Mouse (Mus musculus) NIH3T3 (cell line): ENCODE data around the gene Lcp1.

Experiments
- DNase-seq: peaks from one replicate; pipeline ENCODE4 v3.0.0-alpha.2; 2012; ENCODE audit warnings: low read depth

The Lcp1 gene

GRCm38 (mm10) chr14:75206307-75206706 lies 75.4 kb downstream of the Lcp1 start:
- DNase-seq: no peak

DNA sequence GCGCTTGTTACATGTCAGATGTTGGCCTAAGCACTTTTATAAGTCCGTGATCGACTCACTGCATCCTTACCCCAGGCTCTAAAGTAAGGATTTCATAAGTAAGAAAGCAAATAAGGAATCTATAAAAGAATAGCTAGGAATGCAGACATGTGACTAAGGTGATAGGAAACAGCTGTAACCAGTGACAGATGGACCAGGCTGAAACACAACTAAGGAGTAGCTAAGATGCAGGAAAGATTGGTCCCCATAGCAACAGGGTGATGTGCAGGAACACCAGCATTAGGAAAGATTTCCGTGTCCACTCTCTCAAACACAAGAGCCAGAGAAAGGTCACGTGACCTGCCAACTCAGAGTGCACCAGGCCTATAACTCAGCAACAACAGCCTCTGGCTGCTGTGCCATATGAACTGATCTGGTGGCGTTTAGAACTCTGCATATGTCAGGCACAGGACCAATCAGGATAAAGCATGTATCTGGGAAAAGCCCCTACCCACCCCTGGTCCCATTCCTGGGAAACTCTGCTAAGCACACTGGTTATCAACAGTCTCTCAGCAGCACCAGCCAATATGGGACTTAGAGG lies 77.8 kb downstream of the Lcp1 start:
- DNase-seq: peak; percentile 17

DNA sequence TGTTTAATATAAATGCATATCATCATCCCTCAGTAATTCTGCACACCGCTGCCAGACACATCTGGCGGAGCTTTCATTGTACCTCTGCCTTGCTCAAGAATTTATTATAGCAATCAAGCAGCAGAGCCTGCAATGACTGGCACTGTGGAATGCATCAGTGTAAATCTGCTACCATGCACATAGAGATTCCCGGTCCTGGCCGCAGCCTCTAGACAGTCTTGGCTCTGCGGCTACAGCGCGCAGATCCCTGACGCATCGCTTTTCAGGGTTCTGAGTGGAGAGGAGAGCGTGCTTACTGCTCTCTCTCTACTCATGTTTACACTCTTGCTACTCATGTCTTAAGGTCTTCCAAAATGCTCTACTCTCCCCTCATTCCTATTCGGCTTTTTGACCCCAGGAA lies 82.9 kb downstream of the Lcp1 start:
- DNase-seq: no peak

DNA sequence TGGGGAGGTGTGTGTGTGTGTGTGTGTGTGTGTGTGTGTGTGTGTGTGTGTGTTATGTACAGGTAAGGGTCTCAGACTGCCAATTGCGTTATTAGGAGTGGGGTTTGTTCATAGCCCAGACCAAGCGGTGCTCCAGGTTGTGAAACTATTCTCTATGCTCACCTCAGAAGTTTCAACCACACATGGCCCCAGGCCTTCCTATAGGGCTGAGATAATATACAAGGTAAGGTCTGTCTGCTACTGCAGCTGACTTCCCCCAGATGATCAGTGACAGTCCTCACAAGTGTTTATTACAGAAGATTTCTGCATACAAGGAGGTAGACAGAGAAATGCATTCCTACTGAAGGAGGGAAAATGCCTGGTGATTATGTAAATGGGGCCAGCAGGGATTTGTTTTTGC lies 87.9 kb downstream of the Lcp1 start:
- DNase-seq: no peak

- DNase-seq: no peak
Measured at GRCm38 (mm10) chr14:75219250-75219913, 88.5 kb downstream of the Lcp1 start.

DNA sequence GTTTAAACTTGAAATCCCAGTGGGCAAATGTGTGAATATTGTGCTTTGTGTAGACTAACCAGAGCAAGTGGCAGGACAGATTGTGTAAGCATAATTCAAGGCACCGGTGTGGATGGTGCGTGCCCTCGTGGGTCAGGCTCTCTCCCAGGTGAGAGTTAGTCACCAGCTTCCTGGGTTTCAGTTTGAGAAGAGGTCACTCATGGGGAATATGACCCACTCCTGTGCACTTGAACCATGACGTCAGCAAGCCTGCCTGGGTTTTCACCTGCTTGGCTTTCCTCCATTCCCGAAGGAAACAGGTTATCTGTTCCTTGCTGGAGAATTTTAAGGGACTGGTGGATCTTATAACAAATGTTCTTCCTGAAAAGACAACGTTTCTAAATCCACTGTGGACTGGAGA lies 91.5 kb downstream of the Lcp1 start:
- DNase-seq: no peak

DNA sequence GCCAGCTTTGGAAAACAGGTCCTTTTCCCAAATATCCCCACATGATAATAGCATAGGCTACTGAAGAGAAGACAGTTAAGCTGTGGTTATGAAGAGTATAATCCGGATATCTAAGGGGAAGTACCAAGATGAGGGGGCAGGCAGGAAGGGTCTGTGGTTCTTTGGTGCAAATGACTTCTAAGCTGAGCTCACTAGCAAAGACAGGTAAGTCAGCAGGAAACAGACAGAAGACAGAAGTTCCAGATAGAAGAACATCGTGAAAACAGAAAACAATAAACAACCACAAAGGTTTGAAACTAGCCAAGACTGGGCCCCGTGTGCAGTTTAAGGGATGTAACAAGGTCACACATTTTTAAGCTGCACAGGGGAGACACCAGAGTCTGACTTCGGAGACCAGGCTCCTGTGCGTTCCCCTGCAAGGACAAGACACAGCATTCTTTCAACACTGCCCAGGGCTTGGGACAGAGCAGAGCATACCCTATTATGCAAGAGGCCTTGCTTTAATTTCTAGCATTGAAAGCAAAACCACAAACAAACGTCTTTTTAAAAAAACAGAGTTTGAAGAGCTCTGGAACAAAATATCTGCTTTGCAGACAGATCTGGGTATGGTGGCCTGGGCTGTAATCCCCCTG lies 96.7 kb downstream of the Lcp1 start:
- DNase-seq: no peak

- DNase-seq: peak; percentile 46
Measured at GRCm38 (mm10) chr14:75229834-75230233, 98.9 kb downstream of the Lcp1 start.

GRCm38 (mm10) chr14:75233070-75233469 lies 102.2 kb downstream of the Lcp1 start:
- DNase-seq: no peak

GRCm38 (mm10) chr14:75235552-75235951 lies 104.7 kb downstream of the Lcp1 start:
- peak; percentile 2 for DNase-seq

DNA sequence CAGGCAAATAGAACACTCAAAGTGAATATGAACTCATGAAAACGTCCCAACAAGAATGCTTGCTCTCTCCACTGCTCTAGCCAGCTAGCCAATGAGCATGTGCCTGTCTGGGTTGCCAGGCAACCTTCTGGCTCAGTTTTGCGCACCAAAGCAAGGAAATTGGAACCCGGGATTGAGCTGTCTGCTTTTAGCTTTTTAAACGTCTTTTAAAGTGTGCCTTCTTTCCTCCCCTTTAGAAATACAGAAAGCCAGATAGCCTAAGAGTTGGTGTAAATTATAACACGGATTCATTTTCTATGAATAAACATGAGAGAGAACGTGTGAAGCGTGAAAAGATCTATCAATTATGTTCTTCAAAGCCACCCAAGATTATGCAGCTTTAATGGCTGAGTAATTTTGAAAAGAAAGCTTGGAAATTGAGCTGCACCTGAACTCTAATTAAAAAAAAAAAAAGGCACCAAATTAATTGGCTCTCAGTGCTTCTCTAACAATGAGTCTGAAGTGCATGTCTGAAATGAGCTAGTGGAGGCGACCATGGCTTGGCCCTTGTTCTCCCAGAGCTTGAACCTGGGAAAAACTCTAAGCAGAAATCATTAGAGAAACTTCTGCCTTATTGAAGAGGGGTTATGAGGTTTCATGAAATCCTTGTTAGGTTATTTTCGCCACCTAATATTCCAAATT lies 105.2 kb downstream of the Lcp1 start:
- no peak for DNase-seq

DNA sequence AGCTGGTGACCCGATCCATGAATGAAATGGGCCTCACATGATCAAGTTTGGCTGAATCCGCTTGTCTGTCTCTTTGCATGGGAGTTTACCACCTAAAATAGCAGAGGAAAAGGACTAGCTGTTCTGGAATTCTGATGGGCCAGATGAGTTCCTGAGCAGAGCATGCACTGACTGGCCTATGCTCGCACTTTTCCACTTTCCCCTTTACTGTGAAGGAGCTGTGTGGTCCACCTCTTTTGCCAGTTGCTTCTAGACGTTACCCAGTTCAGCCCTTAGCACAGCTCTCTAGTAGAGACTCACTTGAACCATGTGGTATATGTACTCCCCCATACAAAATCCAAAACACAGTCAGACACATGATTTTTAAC lies 105.7 kb downstream of the Lcp1 start:
- DNase-seq: no peak

- DNase-seq: no peak
Measured at GRCm38 (mm10) chr14:75237096-75237495, 106.2 kb downstream of the Lcp1 start.

DNA sequence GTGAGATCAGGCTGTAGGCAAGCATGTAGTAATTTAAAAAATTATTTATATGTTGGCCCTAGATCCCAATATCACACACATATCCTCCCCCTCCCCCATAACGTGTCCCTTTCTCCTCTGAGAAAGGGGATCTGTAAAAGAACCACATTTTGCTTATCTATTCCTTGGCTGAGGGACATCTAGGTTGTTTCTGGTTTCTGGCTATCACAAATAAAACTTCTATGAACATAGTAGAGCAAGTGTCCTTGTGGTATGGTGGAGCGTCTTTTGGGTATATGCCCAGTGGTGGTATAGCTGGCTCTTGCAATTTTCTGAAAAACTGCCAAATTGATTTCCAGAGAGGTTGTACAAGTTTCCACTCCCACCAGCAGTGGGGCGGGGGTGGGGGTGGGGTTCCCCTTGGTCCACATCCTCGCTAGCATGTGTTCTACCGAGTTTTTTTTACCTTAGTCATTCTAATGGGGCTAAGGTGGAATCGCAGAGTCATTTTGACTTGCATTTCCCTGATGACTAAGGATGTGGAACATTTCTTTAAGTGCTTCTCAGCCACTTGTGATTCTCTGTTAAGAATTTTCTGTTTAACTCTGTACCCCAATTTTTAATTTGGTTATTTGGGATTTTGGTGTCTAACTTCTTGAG lies 107.3 kb downstream of the Lcp1 start:
- DNase-seq: peak; percentile 1

GRCm38 (mm10) chr14:75242087-75242486 lies 111.2 kb downstream of the Lcp1 start, which contains the start of gene Cpb2:
Gene Cpb2, plus strand, starts transcription at chr14:75242287.
- no peak for DNase-seq

GRCm38 (mm10) chr14:75246024-75247000 lies 115.4 kb downstream of the Lcp1 start:
- no peak for DNase-seq

DNA sequence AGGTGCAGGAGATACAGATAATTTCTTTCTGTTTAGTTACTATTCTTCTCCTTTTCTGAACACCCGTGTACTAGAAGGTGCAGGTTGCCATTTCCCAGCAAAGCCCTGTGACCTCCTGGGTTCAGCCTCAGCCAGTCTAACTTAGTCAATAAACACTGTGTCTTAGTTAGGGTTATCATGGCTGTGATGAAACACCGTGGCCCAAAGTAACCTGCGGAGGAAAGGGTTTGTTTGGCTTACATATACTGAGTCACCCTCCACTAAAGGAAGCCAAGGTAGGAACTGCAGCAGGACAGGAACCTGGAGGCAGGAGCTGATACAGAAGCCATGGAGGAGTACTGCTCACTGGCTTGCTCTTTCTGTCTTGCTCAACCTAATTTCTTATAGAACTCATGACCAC lies 119.5 kb downstream of the Lcp1 start:
- DNase-seq: no peak

- peak; percentile 22 for DNase-seq
Measured at GRCm38 (mm10) chr14:75256521-75256920, 125.6 kb downstream of the Lcp1 start.

GRCm38 (mm10) chr14:75269531-75269930 lies 138.6 kb downstream of the Lcp1 start:
- DNase-seq: no peak

DNA sequence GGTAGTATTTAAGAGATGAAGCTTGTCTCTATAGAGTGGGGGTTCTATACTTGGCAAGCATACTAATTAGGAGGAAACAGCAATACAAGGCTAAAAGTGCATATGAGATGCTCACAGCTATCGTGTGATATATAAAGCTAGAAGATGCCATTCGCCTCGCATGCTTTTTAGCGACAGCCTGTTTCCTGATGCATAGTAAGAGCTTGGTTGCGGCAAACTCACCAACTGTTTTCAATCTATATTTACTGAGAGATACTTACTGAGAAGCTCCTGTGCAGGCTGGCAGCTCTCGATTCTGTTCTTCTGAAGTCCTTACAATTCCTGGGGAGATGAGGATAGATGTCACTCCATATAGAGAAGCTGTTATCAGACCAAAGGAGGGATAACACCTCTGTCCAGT lies 148.8 kb downstream of the Lcp1 start:
- no peak for DNase-seq

- peak; percentile 45 for DNase-seq
Measured at GRCm38 (mm10) chr14:75280406-75280805, 149.5 kb downstream of the Lcp1 start.
